Mouse (Mus musculus): ENCODE data around the gene 1700029I15Rik.

DNA sequence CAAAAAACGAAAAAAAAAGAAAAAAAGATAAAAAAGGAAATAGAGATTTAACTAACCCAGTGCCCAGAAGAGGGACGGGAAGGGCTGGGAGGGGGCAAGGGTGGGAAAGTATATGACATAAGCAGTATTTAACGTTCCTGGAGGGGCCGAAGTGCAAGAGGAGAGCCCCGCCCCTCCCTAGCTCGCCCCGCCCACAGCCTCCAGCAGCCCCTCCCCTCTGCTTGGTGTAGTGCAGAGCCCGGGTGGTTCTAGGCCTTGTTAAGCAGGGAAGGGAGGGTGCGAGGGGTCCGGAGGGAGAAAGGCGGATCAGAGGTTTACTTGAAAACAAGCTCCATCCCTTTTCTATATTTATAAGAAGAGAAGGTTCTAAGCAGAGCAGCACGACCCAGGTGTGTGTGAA is 21.4 kb upstream of the 1700029I15Rik start:
- TF ChIP-seq CTCF (conservative IDR thresholded peaks at IDR 0.05 in 1 of 2, IDR thresholded peaks at IDR 0.05 in 1 of 2; ENCODE audit: low read depth in 2 of 2, low read length in 2 of 2): no peak
- TF ChIP-seq POLR2A (IDR thresholded peaks at IDR 0.05; ENCODE audit: low read depth, low read length): no peak
- TF ChIP-seq EP300 (IDR thresholded peaks at IDR 0.05; ENCODE audit: low read length): no peak
- TF ChIP-seq ZC3H11A (IDR thresholded peaks at IDR 0.05; ENCODE audit: low read depth, low read length): no peak
- TF ChIP-seq SMC3 (IDR thresholded peaks at IDR 0.05; ENCODE audit: low read depth, low read length): no peak
- TF ChIP-seq USF2 (conservative IDR thresholded peaks at IDR 0.05; ENCODE audit: low read depth, low read length): no peak
- TF ChIP-seq JUN (IDR thresholded peaks at IDR 0.05; ENCODE audit: insufficient read depth, low read depth, low read length): no peak
- TF ChIP-seq POLR2AphosphoS2 (IDR thresholded peaks at IDR 0.05; ENCODE audit: low read depth, low read length): no peak
